1 mouse cellular context compared by ENCODE assay signal in the genomic region with DNA sequence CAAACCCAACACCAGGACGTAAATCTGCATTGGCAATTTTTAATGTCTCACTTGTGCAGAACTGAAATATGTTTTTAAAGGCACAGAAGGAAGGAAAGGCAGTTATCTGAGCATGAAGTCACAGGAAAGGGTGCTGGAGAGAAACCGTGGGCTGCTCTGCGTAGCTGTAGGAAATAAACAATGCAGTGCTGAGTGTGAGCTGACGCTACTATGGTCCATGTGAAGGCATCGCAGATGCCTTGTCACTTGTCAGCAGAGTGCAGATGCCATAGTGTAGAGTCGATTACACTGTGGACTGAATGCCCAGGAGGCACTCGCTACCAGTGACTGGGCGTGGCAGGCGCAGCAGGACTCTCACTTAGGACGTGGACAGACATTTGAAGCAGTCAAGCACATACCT. TPM values are rescaled to one million over a fixed set of nuclear protein-coding genes. Genes with fewer than 3 reads are reported as not detected.
"Had no signal": no experiment of that assay in that cellular context is flagged by ENCODE, and none has a peak within 500 bp of the region (broad histone marks: within the 10 kb centered on the region; RNA-seq: fewer than 3 reads in every experiment).

No protein-coding gene starts in this region.

RNA-seq across cellular contexts. Expression of gene Col9a2, which starts 20.0 kb away (rescaled TPM):
- total RNA-seq: neutrophil, adult 5-6 weeks had no signal

RNA-seq across cellular contexts. Expression of gene Tmco2, which starts 49.8 kb away (rescaled TPM):
- total RNA-seq: neutrophil, adult 5-6 weeks had no signal
